Mouse (Mus musculus) gastrocnemius, adult 2 months (tissue): Measurements from ENCODE around the gene Tmem35b. TPM values are rescaled to one million over a fixed set of nuclear protein-coding genes. Genes with fewer than 3 reads are reported as not detected.

Experiments used
- DNase-seq: peaks from one replicate; pipeline ENCODE4 v3.0.0; 2022
- H3K27ac ChIP-seq: fragments of 200-600 bp; 2 replicates; pipeline ENCODE4 v1.8.1; 2022; ENCODE audit warnings: mild to moderate bottlenecking
- H3K4me3 ChIP-seq: fragments of 200-600 bp; 2 replicates; pipeline ENCODE4 v1.8.1; 2022; ENCODE audit warnings: mild to moderate bottlenecking, moderate library complexity
- CTCF ChIP-seq: fragments of 200-600 bp; IDR thresholded peaks from 2 replicates; pipeline ENCODE4 v1.8.1; 2022; ENCODE audit warnings: antibody characterized with exemption, mild to moderate bottlenecking, moderate library complexity
- intact Hi-C: fragments of 180-260 bp; cut with DNase I; formaldehyde crosslinking; loops from one replicate; pipeline ENCODE4 v1.15.1; 2025
- total RNA-seq, 2 experiments: library from RNA; stranded (reverse); gene quantifications; 2 replicates each; pipeline ENCODE4 v1.2.3; 2021

Tmem35b gene
- total RNA-seq, 2 experiments from 2014 or later = 0.87 to 1.4 TPM

- no peak for DNase-seq
- intact Hi-C loops = no loop called here
- no peak overlapping the region for H3K4me3 ChIP-seq
- TF ChIP-seq CTCF = no peak
- no peak overlapping the region for H3K27ac ChIP-seq
Observed at GRCm38 (mm10) chr4:127134687-127135086, 11.2 kb downstream of the Tmem35b start.

GRCm38 (mm10) chr4:127137591-127137990, 14.1 kb downstream of the Tmem35b start:
- intact Hi-C loops = no loop called here

GRCm38 (mm10) chr4:127138486-127138885, 15.0 kb downstream of the Tmem35b start:
- TF ChIP-seq CTCF = no peak
- no peak for DNase-seq
- intact Hi-C loops = no loop called here
- H3K4me3 ChIP-seq = no peak overlapping the region
- no peak overlapping the region for H3K27ac ChIP-seq

More at GRCm38 (mm10) chr4:127137591-127137990, 14.1 kb downstream of the Tmem35b start:
- TF ChIP-seq CTCF = no peak
- no peak overlapping the region for H3K27ac ChIP-seq
- no peak overlapping the region for H3K4me3 ChIP-seq
- DNase-seq = no peak

- intact Hi-C loops = no loop called here
- Histone ChIP-seq H3K27ac (no peak overlapping the region), H3K4me3 (no peak overlapping the region)
- TF ChIP-seq CTCF = no peak
- DNase-seq = no peak
Observed at GRCm38 (mm10) chr4:127150031-127150430, 26.5 kb downstream of the Tmem35b start.

- Histone ChIP-seq H3K4me3 (no peak overlapping the region), H3K27ac (no peak overlapping the region)
- no peak for DNase-seq
- TF ChIP-seq CTCF = no peak
- intact Hi-C loops = no loop called here
Observed at GRCm38 (mm10) chr4:127153345-127153744, 29.9 kb downstream of the Tmem35b start.

GRCm38 (mm10) chr4:127155757-127156156, 32.3 kb downstream of the Tmem35b start:
- no peak overlapping the region for H3K4me3 ChIP-seq
- intact Hi-C loops = no loop called here
- H3K27ac ChIP-seq = no peak overlapping the region
- 0 out of 2 replicates have a peak, but pooled peaks have one; percentile 9 for TF ChIP-seq CTCF
- DNase-seq = no peak

- no peak for DNase-seq
- H3K4me3 ChIP-seq = no peak overlapping the region
- TF ChIP-seq CTCF = no peak
- no peak overlapping the region for H3K27ac ChIP-seq
- intact Hi-C loops = no loop called here
Observed at GRCm38 (mm10) chr4:127157746-127158145, 34.3 kb downstream of the Tmem35b start.

GRCm38 (mm10) chr4:127163926-127164325, 40.4 kb downstream of the Tmem35b start:
- intact Hi-C loops = no loop called here
- TF ChIP-seq CTCF = no peak
- Histone ChIP-seq H3K4me3 (no peak overlapping the region), H3K27ac (no peak overlapping the region)
- DNase-seq = no peak

GRCm38 (mm10) chr4:127167096-127167495, 43.6 kb downstream of the Tmem35b start:
- Histone ChIP-seq H3K4me3 (no peak overlapping the region), H3K27ac (no peak overlapping the region)
- DNase-seq = no peak
- intact Hi-C loops = no loop called here
- no peak for TF ChIP-seq CTCF

GRCm38 (mm10) chr4:127167731-127168130, 44.2 kb downstream of the Tmem35b start:
- Histone ChIP-seq H3K4me3 (no peak overlapping the region; the same call in 1 of the 2 replicates), H3K27ac (no peak overlapping the region)
- DNase-seq = no peak
- intact Hi-C loops = no loop called here
- TF ChIP-seq CTCF = no peak

GRCm38 (mm10) chr4:127168211-127168913, 44.9 kb downstream of the Tmem35b start:
- Histone ChIP-seq H3K27ac (no peak overlapping the region), H3K4me3 (peak overlapping the region; percentile 78)
- intact Hi-C loops = no loop called here
- DNase-seq = peak; percentile 26
- TF ChIP-seq CTCF = no peak

GRCm38 (mm10) chr4:127168914-127169345, 45.4 kb downstream of the Tmem35b start, which contains the start of gene Dlgap3:
TSS of gene Dlgap3 (plus strand) at chr4:127169204.
- Histone ChIP-seq H3K27ac (no peak within 1 kb of the TSS), H3K4me3 (peak within 1 kb of the TSS; percentile 78)
- peak; percentile 36 for DNase-seq
- no peak for TF ChIP-seq CTCF
- intact Hi-C loops = no loop called here

GRCm38 (mm10) chr4:127169346-127170221, 46.1 kb downstream of the Tmem35b start:
- Histone ChIP-seq H3K4me3 (peak overlapping the region; percentile 78), H3K27ac (no peak overlapping the region)
- intact Hi-C loops = no loop called here
- no peak for DNase-seq
- no peak for TF ChIP-seq CTCF
